In the genomic region with DNA sequence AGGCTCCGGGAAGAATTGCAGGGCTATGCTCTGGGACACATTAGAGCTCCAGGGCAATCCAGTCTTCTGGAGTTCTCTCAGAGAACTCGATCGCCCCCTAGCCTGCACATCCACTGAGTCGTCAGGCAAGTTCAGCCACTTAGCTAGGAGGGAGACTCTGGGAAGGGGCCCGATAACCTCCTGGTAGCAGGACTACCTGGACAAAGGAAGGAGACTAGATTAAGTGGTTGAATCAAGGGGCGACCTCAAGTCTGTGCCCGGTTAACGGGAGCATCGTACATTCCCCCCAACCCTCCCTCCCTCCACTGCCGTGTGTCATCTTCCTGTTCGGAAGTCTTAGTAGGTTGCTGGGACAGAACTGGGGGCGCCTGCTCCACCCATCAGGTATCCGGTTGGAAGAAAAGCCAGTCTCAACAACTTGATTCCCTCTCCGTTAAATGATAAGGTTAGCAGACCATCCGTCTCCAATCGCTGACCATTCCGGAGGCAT, we compare ENCODE assay signal across 8 mouse cellular contexts.
A peak's percentile ranks its signal among the peaks of the same experiment; 100 is the strongest.
DNase-seq lines count a peak whose midpoint lies in the region; ATAC-seq and TF ChIP-seq lines count a peak whose summit lies in the region.

No protein-coding gene starts in this region.

- H3K27me3 ChIP-seq in E14TG2a.4 (ENCODE audit: insufficient read depth, low read length): no peaks in the 10 kb centered on the region
- peaks cover 20% of the 10 kb centered on the region for H3K27me3 ChIP-seq in hindbrain, embryonic 10.5 days (ENCODE audit: insufficient read depth, poor library complexity, severe bottlenecking)
- H3K27me3 ChIP-seq in lung, embryonic 15.5 days: peaks cover 6% of the 10 kb centered on the region; the same call in 1 of the 2 replicates

- ATAC-seq in frontal cortex, adult (ENCODE audit: low TSS enrichment): peak; percentile 38
- ATAC-seq in lung, embryonic 15.5 days (ENCODE audit: borderline replicate concordance, extremely low read depth, low FRiP score, low TSS enrichment): no peak

- peak; percentile 53 for TF ChIP-seq CTCF in E14TG2a.4 (conservative IDR thresholded peaks at IDR 0.05; ENCODE audit: low read length)

- peak; percentile 86 to 91 for DNase-seq in cerebellum, adult 18-20 months
- DNase-seq in hindbrain, embryonic 10.5 days (ENCODE audit: low spot score): peak; percentile 77
- DNase-seq in layer of hippocampus, postnatal 10 days (ENCODE audit: low spot score in 2 of 2): peak; percentile 90
- DNase-seq in retina, postnatal 1 day: peak; percentile 87
- peak; percentile 58 for DNase-seq in urinary bladder, adult 2 months (ENCODE audit: low spot score)

- H3K36me3 ChIP-seq in E14TG2a.4 (ENCODE audit: insufficient read depth, low read length): peaks cover 19% of the 10 kb centered on the region
- no peaks in the 10 kb centered on the region for H3K36me3 ChIP-seq in hindbrain, embryonic 10.5 days
- H3K36me3 ChIP-seq in lung, embryonic 15.5 days: no peaks in the 10 kb centered on the region

- H3K9me3 ChIP-seq in E14TG2a.4 (ENCODE audit: low read length): no peaks in the 10 kb centered on the region
- H3K9me3 ChIP-seq in hindbrain, embryonic 10.5 days: no peaks in the 10 kb centered on the region
- no peaks in the 10 kb centered on the region for H3K9me3 ChIP-seq in lung, embryonic 15.5 days

- peak overlapping the region; percentile 90 for H3K4me2 ChIP-seq in lung, embryonic 15.5 days

- 18% methylated on average over 17 of the region's 17 CpGs for WGBS in hindbrain, embryonic 10.5 days
- 21% methylated on average over 17 of the region's 17 CpGs for WGBS in lung, embryonic 15.5 days

- H3K4me3 ChIP-seq in E14TG2a.4 (replicated peaks; ENCODE audit: low read length): peak overlapping the region; percentile 91
- peak overlapping the region; percentile 75 for H3K4me3 ChIP-seq in hindbrain, embryonic 10.5 days
- peak overlapping the region; percentile 59 for H3K4me3 ChIP-seq in lung, embryonic 15.5 days

- 0 out of 2 replicates have a peak overlapping the region, but pooled peaks have one; percentile 40 for H3K27ac ChIP-seq in hindbrain, embryonic 10.5 days
- H3K27ac ChIP-seq in lung, embryonic 15.5 days: no peak overlapping the region; the same call in 1 of the 2 replicates

- no peak overlapping the region for H3K9ac ChIP-seq in lung, embryonic 15.5 days

- H3K4me1 ChIP-seq in E14TG2a.4 (replicated peaks; ENCODE audit: low read depth, low read length): peaks cover 67% of the 10 kb centered on the region
- H3K4me1 ChIP-seq in hindbrain, embryonic 10.5 days (replicated peaks): peaks cover 24% of the 10 kb centered on the region
- H3K4me1 ChIP-seq in lung, embryonic 15.5 days: peaks cover 23% of the 10 kb centered on the region
